Mouse (Mus musculus) brain, embryonic 14.5 days (tissue): Measurements from ENCODE around the gene Pla2g6.

Experiments
- CTCF ChIP-seq: fragments of 200-500 bp; IDR thresholded peaks from 2 replicates; pipeline ENCODE4 v1.5.1; 2012; ENCODE audit warnings: inconsistent platforms, mild to moderate bottlenecking, moderate library complexity, borderline replicate concordance; ENCODE audit not compliant: insufficient read depth, insufficient read length; ENCODE audit errors: extremely low read depth
- POLR2A ChIP-seq: fragments of 200-500 bp; IDR thresholded peaks from 2 replicates; pipeline ENCODE4 v1.6.1; 2012; ENCODE audit warnings: mild to moderate bottlenecking, inconsistent platforms, borderline replicate concordance; ENCODE audit not compliant: poor library complexity, insufficient read depth, insufficient read length, severe bottlenecking; ENCODE audit errors: extremely low read depth

- TF ChIP-seq POLR2A (no peak), CTCF (no peak)
Measured at GRCm38 (mm10) chr15:79325742-79326141, 2.4 kb downstream of the Pla2g6 start.
